Mouse (Mus musculus): ENCODE measurements around the gene Scml4. TPM values are rescaled to one million over a fixed set of nuclear protein-coding genes. Genes with fewer than 3 reads are reported as not detected.

Scml4 gene
- 1.4 and 1.5 TPM in 2 replicates for polyA plus RNA-seq (2015; fragmentation: Nextera tagmentation; extraction: Ambion mirVana)

- WGBS, result 58% methylated on average over 17 of the region's 17 CpGs
- Histone ChIP-seq H3K36me3 (no peaks in the 10 kb centered on the region), H3K27me3 (peaks cover 18% of the 10 kb centered on the region), H3K9ac (no peak within 1 kb of the TSS), H3K4me1 (peaks cover 54% of the 10 kb centered on the region), H3K9me3 (replicated peaks) (no peaks in the 10 kb centered on the region), H3K4me2 (peak within 1 kb of the TSS; percentile 46), H3K27ac (no peak within 1 kb of the TSS), H3K4me3 (replicated peaks) (peak within 1 kb of the TSS; percentile 19)
- no peak for ATAC-seq (replicated peaks; ENCODE audit: low FRiP score)
Measured at GRCm38 (mm10) chr10:42860159-42860911, at the start of gene Scml4. Gene Scml4 (plus strand): TSS chr10:42860370.

DNA sequence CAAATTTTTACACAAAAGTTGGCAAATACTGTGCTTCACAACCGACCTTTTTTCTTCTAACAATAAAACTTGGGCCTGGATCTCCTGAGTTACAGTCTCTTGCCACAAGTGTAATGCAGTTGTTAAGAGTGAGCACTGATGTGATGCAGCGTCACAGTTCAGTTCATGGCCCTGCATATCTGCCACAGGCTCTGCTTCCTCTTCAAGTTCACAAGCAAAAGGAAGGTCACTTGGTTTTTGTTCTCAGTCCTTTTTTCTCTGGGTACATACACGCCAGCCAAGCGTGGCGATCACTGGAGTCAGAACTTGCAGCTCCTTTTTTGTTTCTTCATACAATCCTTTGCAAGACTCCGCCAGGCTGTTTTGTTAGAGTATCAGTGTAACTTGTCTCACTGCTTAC, 34.2 kb upstream of the Scml4 start:
- Histone ChIP-seq H3K9me3 (replicated peaks) (no peaks in the 10 kb centered on the region), H3K9ac (no peak overlapping the region), H3K27me3 (no peaks in the 10 kb centered on the region), H3K27ac (peak overlapping the region; percentile 45; the same call in 1 of the 2 replicates), H3K4me3 (replicated peaks) (no peak overlapping the region), H3K4me2 (no peak overlapping the region), H3K4me1 (peaks cover 3% of the 10 kb centered on the region; the same call in 1 of the 2 replicates), H3K36me3 (peaks cover 79% of the 10 kb centered on the region)
- no peak for ATAC-seq (replicated peaks; ENCODE audit: low FRiP score)
- WGBS, result 58% methylated on average over 6 of the region's 6 CpGs

DNA sequence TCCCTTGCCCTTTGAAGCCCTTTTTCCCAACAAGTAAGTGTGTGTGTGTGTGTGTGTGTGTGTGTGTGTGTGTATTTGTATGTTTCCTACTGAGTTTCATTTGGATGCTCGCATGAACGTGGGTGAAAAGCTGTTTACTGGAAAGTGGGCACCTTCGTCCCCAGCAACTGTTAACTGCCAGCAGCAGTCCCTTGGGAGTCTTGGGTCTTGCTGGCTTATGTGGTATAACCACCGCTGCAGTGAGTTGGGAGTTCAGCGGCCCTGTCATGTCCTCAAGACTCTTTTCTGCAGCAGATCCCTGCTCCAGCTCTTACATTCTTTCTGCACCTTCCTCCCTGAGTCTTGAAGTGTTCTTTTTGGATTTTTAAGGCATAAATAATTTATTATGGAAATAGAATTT, 33.0 kb upstream of the Scml4 start:
- peaks cover 79% of the 10 kb centered on the region for H3K36me3 ChIP-seq
- no peak overlapping the region for H3K4me3 ChIP-seq (replicated peaks)
- H3K9ac ChIP-seq, result no peak overlapping the region
- H3K9me3 ChIP-seq (replicated peaks), result no peaks in the 10 kb centered on the region
- no peaks in the 10 kb centered on the region for H3K27me3 ChIP-seq
- peaks cover 3% of the 10 kb centered on the region; the same call in 1 of the 2 replicates for H3K4me1 ChIP-seq
- H3K4me2 ChIP-seq, result no peak overlapping the region
- H3K27ac ChIP-seq, result no peak overlapping the region
- ATAC-seq (replicated peaks; ENCODE audit: low FRiP score), result no peak
- WGBS, result 88% methylated on average over 5 of the region's 5 CpGs

DNA sequence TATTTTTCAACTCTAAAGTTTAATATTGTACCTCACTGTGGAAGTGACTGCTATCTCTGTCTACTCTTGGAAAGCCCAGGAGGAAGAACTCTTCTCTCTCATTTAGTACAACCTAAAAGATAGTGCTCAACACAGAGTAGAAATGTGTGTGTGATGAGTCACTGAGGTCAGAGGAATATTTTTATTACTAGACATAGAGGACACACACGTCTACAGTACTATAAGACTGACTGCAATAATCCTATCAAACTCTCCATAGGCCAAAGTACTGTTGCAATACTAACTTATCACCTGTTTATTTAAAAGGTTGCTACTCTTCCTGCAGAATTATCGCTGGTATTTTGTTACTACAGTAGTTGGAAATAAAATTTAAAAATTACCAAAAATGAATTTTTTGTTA, 30.2 kb upstream of the Scml4 start:
- Histone ChIP-seq H3K27ac (no peak overlapping the region), H3K4me1 (peaks cover 3% of the 10 kb centered on the region; the same call in 1 of the 2 replicates), H3K9ac (no peak overlapping the region), H3K27me3 (no peaks in the 10 kb centered on the region), H3K36me3 (peaks cover 84% of the 10 kb centered on the region), H3K9me3 (replicated peaks) (no peaks in the 10 kb centered on the region), H3K4me2 (no peak overlapping the region), H3K4me3 (replicated peaks) (no peak overlapping the region)
- 86% methylated on average over 2 of the region's 2 CpGs for WGBS
- no peak for ATAC-seq (replicated peaks; ENCODE audit: low FRiP score)

DNA sequence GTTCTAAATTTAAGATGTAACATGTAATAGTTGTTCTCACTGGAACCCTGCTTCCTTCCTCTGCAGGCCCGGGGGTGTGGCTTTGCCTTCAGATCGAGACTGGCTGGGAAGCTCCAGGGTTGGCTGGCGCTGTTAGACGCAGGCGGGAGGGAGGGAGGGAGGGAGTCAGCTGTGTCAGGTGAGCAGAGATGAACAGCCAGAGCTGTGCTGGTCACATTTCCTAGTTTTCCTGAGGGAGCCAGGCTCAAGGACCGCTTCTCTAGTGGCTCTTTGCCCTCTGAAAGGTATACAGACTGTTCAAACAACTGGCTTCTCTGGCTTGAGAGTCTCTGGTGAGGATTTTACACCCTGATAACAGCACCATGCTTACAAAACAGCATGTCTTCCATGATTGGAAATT, 29.8 kb upstream of the Scml4 start:
- no peak overlapping the region for H3K9ac ChIP-seq
- no peak overlapping the region for H3K4me3 ChIP-seq (replicated peaks)
- H3K27ac ChIP-seq, result no peak overlapping the region
- no peak for ATAC-seq (replicated peaks; ENCODE audit: low FRiP score)
- peaks cover 3% of the 10 kb centered on the region; the same call in 1 of the 2 replicates for H3K4me1 ChIP-seq
- no peaks in the 10 kb centered on the region for H3K27me3 ChIP-seq
- WGBS, result 70% methylated on average over 6 of the region's 6 CpGs
- H3K9me3 ChIP-seq (replicated peaks), result no peaks in the 10 kb centered on the region
- H3K36me3 ChIP-seq, result peaks cover 84% of the 10 kb centered on the region
- no peak overlapping the region for H3K4me2 ChIP-seq

DNA sequence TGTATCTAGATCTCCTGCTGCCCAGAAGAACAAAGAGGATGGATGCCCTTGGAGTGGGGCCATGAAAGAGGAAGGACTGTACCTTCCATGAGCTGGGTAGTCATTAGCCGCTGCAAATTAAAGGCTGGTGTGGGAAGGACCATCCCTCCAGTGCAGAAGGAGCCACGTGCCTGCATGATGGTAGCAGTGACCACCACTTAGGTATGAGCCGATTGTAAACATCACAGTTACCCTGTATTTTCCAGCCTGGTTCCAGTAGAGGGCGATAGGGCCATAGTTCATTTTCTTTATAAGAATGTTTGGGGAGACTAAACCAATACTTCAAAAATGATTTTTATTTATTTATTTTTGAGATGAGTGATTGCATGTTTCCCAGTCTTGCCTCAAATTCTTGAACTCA, 27.5 kb upstream of the Scml4 start:
- H3K36me3 ChIP-seq, result peaks cover 89% of the 10 kb centered on the region
- 68% methylated on average over 4 of the region's 4 CpGs for WGBS
- no peak overlapping the region for H3K4me2 ChIP-seq
- no peaks in the 10 kb centered on the region for H3K27me3 ChIP-seq
- no peak overlapping the region for H3K4me3 ChIP-seq (replicated peaks)
- no peak overlapping the region for H3K27ac ChIP-seq
- no peak overlapping the region for H3K9ac ChIP-seq
- no peak for ATAC-seq (replicated peaks; ENCODE audit: low FRiP score)
- no peaks in the 10 kb centered on the region for H3K4me1 ChIP-seq
- no peaks in the 10 kb centered on the region for H3K9me3 ChIP-seq (replicated peaks)

DNA sequence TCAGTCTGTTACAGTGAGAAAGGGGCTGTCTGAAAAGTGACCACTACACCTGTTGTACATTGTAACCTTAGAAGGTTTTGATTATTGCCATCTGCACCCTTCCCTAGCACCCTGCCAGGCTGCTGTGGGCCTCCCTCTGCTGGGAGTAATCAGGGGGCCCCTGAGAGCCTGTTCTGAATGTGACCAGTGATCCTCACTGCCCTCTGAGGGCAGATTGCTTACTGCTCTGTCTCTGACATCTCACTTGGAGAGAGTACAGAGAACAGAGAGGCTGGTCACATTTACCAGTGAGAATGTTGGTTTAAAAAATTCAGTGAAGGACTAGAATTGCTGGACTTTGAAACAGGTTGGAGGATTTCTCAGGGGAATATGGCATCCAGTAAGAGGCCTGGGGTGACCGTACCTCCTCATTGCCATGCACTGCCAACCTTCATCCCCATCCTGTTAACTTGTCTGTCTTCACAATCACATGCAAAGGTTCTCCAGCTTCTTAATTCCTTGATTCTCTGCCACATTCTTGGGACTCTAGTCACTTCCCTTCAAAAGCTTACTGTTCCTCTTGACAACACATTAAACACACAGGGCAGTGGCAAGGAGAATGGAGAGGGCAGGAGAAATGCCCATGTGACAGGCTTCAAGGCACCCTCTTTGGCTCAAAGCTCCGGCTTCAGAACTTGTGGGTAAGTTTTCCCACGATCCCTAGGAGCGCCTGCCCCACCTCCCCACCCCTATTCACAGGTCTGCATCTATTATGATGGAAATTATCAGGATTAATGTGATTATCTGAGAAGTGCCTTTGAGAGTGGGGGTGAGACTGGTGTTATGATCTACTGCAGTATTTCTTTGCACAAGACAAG, 26.1 kb upstream of the Scml4 start:
- Histone ChIP-seq H3K9ac (no peak overlapping the region), H3K9me3 (replicated peaks) (no peaks in the 10 kb centered on the region), H3K4me1 (no peaks in the 10 kb centered on the region), H3K4me3 (replicated peaks) (no peak overlapping the region), H3K36me3 (peaks cover 75% of the 10 kb centered on the region), H3K27ac (no peak overlapping the region), H3K27me3 (no peaks in the 10 kb centered on the region), H3K4me2 (no peak overlapping the region)
- 91% methylated on average over 4 of the region's 4 CpGs for WGBS
- ATAC-seq (replicated peaks; ENCODE audit: low FRiP score), result no peak

DNA sequence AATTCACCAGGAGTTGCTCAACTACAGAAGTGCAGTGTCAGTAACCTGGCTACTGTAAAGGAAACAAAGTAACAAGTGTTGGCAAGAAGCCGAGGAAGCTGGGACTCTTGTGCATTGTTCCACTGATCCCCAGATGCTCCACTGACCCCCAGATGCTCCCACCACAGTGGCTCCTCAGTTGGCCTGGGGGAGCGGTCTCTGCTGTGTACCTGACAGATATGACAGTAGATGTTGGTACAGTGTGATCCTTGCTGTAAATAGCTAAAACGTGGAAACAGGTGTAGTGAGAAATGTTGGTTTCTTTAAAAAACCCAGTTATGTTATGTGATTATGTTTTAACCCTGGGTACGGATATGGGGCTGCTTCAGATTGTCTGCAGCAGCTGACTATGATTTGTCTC, 22.1 kb upstream of the Scml4 start:
- Histone ChIP-seq H3K4me1 (0 out of 2 replicates have a peak, but pooled peaks cover 6% of the 10 kb centered on the region), H3K27me3 (no peaks in the 10 kb centered on the region), H3K27ac (no peak overlapping the region), H3K9ac (no peak overlapping the region), H3K4me2 (no peak overlapping the region), H3K36me3 (peaks cover 46% of the 10 kb centered on the region), H3K9me3 (replicated peaks) (no peaks in the 10 kb centered on the region), H3K4me3 (replicated peaks) (no peak overlapping the region)
- WGBS, result 90% methylated on average over 4 of the region's 4 CpGs
- ATAC-seq (replicated peaks; ENCODE audit: low FRiP score), result no peak

DNA sequence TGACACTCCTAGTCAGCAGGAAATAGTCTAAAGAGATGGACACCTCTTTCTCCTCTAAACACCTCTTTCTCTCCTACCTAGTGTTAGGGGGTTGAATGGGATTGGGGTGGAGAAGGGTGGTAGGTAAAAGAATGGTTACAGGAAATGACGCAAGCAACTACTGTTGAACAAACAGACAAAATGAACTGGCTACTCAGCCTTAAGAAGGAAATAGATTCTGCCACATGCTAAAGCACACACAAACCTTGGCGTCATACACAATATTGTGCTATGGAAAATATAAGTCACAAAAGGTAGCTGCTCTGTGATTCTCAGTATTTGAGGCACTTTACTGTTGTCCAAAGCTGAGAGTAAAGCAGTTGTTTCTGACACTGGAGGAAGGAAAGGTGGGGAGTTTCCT, 21.4 kb upstream of the Scml4 start:
- Histone ChIP-seq H3K4me2 (no peak overlapping the region), H3K36me3 (peaks cover 41% of the 10 kb centered on the region), H3K4me3 (replicated peaks) (no peak overlapping the region), H3K9me3 (replicated peaks) (no peaks in the 10 kb centered on the region), H3K27ac (no peak overlapping the region), H3K4me1 (0 out of 2 replicates have a peak, but pooled peaks cover 6% of the 10 kb centered on the region), H3K27me3 (no peaks in the 10 kb centered on the region), H3K9ac (no peak overlapping the region)
- 97% methylated on average over 2 of the region's 2 CpGs for WGBS
- no peak for ATAC-seq (replicated peaks; ENCODE audit: low FRiP score)

GRCm38 (mm10) chr10:42840036-42840435, 20.1 kb upstream of the Scml4 start:
- Histone ChIP-seq H3K9ac (no peak overlapping the region), H3K4me3 (replicated peaks) (no peak overlapping the region), H3K27ac (no peak overlapping the region), H3K9me3 (replicated peaks) (no peaks in the 10 kb centered on the region), H3K27me3 (no peaks in the 10 kb centered on the region), H3K36me3 (peaks cover 28% of the 10 kb centered on the region), H3K4me1 (0 out of 2 replicates have a peak, but pooled peaks cover 6% of the 10 kb centered on the region), H3K4me2 (no peak overlapping the region)
- WGBS, result 96% methylated on average over 11 of the region's 11 CpGs
- no peak for ATAC-seq (replicated peaks; ENCODE audit: low FRiP score)

GRCm38 (mm10) chr10:42841531-42842195, 18.5 kb upstream of the Scml4 start:
- Histone ChIP-seq H3K4me1 (0 out of 2 replicates have a peak, but pooled peaks cover 6% of the 10 kb centered on the region), H3K9me3 (replicated peaks) (no peaks in the 10 kb centered on the region), H3K27ac (no peak overlapping the region), H3K4me3 (replicated peaks) (no peak overlapping the region), H3K9ac (no peak overlapping the region), H3K36me3 (peaks cover 14% of the 10 kb centered on the region), H3K4me2 (no peak overlapping the region), H3K27me3 (no peaks in the 10 kb centered on the region)
- WGBS, result 67% methylated on average over 16 of the region's 16 CpGs
- no peak for ATAC-seq (replicated peaks; ENCODE audit: low FRiP score)
